Mouse (Mus musculus): ENCODE data around the gene Slc45a2.

- TF ChIP-seq MYOD1 (IDR thresholded peaks at IDR 0.05; ENCODE audit: control insufficient read depth, insufficient read length, low read depth) (no peak), CTCF (IDR thresholded peaks at IDR 0.05; ENCODE audit: control insufficient read depth, insufficient read depth, insufficient read length) (no peak), USF1 (IDR thresholded peaks at IDR 0.05; ENCODE audit: low read depth) (no peak), FOSL1 (IDR thresholded peaks at IDR 0.05; ENCODE audit: insufficient read depth, low read length, poor library complexity, severe bottlenecking) (no peak), CEBPB (IDR thresholded peaks at IDR 0.05; ENCODE audit: low read depth) (no peak)
Observed at GRCm38 (mm10) chr15:10954381-10955016, 46.0 kb upstream of the Slc45a2 start.
